Mouse (Mus musculus): ENCODE data around the gene Kcnq1. TPM values are rescaled to one million over a fixed set of nuclear protein-coding genes. Genes with fewer than 3 reads are reported as not detected.
A peak's percentile ranks its signal among the peaks of the same experiment; 100 is the strongest.

Gene Kcnq1
- polyA plus RNA-seq, 1 experiment from 2014 or later = 13.4 TPM

DNA sequence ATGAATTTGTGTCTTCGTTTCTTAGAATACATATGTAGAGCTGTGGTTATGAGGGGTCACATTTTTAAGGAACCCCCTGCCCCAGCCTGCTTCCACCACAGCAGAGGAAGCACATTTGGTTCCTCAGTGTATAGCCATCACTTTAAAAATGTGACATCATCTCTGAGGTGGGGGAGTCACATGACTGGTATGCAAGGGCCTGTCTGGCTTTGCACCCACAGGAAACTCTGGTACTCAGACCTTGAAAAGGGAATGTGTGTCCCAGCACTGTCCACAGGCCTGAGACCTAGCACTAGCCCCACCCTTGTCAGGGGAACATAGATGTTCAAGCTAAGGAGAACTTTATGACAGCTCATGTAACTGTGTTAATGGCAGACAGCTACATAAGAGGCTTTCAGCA, 243.7 kb downstream of the Kcnq1 start:
- TF ChIP-seq CTCF (IDR thresholded peaks at IDR 0.05; ENCODE audit: low read depth) = no peak
- 69% methylated on average over 1 of the region's 1 CpGs for WGBS
- DNase-seq (ENCODE audit: low spot score) (no peak), ATAC-seq (replicated peaks; ENCODE audit: low FRiP score, low read depth) (0 out of 2 replicates have a peak, but pooled peaks have one; percentile 25)
- Histone ChIP-seq H3K4me2 (ENCODE audit: low read length) (no peak overlapping the region), H3K36me3 (ENCODE audit: insufficient read depth, low read length) (no peaks in the 10 kb centered on the region), H3K27me3 (ENCODE audit: insufficient read depth, low read length) (no peaks in the 10 kb centered on the region), H3K4me1 (replicated peaks; ENCODE audit: insufficient read depth, low read length) (no peaks in the 10 kb centered on the region), H3K9ac (ENCODE audit: low read depth, low read length) (no peak overlapping the region), H3K9me3 (replicated peaks; ENCODE audit: low read length) (no peaks in the 10 kb centered on the region), H3K27ac (no peak overlapping the region), H3K4me3 (replicated peaks; ENCODE audit: low read depth, low read length) (no peak overlapping the region)

DNA sequence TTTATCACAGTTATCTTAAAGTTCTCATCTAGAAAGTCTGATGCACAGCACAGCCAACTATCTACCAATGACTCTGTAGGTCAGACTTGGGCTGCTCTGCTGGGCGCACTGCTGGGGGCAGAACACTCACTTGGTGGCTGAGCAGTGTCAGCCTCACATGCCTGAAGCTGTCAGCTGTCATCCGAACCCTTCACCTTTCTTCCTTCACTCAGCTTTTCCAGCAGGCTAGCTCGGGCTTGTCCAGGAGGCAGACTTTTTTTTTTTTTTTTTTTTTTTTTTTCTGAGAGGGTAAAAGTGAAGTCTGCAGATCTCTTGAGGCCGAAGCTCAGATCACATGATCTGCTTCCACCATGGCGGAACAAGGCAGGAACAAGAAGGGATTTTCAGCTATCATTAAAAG, 249.7 kb downstream of the Kcnq1 start:
- no peak overlapping the region for H3K4me3 ChIP-seq (replicated peaks; ENCODE audit: low read depth, low read length)
- no peaks in the 10 kb centered on the region for H3K9me3 ChIP-seq (replicated peaks; ENCODE audit: low read length)
- no peak for DNase-seq (ENCODE audit: low spot score)
- H3K27ac ChIP-seq = no peak overlapping the region
- H3K36me3 ChIP-seq (ENCODE audit: insufficient read depth, low read length) = no peaks in the 10 kb centered on the region
- no peak overlapping the region for H3K4me2 ChIP-seq (ENCODE audit: low read length)
- WGBS = 70% methylated on average over 5 of the region's 5 CpGs
- ATAC-seq (replicated peaks; ENCODE audit: low FRiP score, low read depth) = no peak
- H3K27me3 ChIP-seq (ENCODE audit: insufficient read depth, low read length) = no peaks in the 10 kb centered on the region
- no peaks in the 10 kb centered on the region for H3K4me1 ChIP-seq (replicated peaks; ENCODE audit: insufficient read depth, low read length)
- no peak for TF ChIP-seq CTCF (IDR thresholded peaks at IDR 0.05; ENCODE audit: low read depth)
- H3K9ac ChIP-seq (ENCODE audit: low read depth, low read length) = no peak overlapping the region

DNA sequence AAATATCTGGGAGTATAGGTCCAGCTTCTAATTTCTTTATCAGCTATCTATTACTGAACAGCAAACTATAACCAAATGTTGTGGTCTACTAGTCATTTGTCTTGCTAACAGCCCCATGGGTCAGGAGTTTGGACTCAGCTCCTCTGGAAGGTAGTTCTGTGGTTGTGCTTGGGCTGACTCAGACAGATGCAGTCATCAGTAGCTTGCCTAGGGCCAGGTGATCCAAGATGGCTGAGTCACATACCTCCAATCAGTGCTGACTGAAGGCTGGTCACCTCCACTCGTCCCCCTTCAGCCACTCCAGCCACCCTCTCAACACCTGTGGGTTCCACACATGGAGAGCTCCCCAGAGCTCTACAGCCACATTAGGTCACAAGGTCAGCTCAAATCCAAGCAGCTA, 250.9 kb downstream of the Kcnq1 start:
- ATAC-seq (replicated peaks; ENCODE audit: low FRiP score, low read depth) = no peak
- DNase-seq (ENCODE audit: low spot score) = no peak
- H3K36me3 ChIP-seq (ENCODE audit: insufficient read depth, low read length) = no peaks in the 10 kb centered on the region
- no peaks in the 10 kb centered on the region for H3K4me1 ChIP-seq (replicated peaks; ENCODE audit: insufficient read depth, low read length)
- no peak overlapping the region for H3K27ac ChIP-seq
- no peaks in the 10 kb centered on the region for H3K27me3 ChIP-seq (ENCODE audit: insufficient read depth, low read length)
- H3K4me2 ChIP-seq (ENCODE audit: low read length) = no peak overlapping the region
- no peak overlapping the region for H3K9ac ChIP-seq (ENCODE audit: low read depth, low read length)
- no peak overlapping the region for H3K4me3 ChIP-seq (replicated peaks; ENCODE audit: low read depth, low read length)
- TF ChIP-seq CTCF (IDR thresholded peaks at IDR 0.05; ENCODE audit: low read depth) = no peak
- 80% methylated on average over 1 of the region's 1 CpGs for WGBS
- no peaks in the 10 kb centered on the region for H3K9me3 ChIP-seq (replicated peaks; ENCODE audit: low read length)

DNA sequence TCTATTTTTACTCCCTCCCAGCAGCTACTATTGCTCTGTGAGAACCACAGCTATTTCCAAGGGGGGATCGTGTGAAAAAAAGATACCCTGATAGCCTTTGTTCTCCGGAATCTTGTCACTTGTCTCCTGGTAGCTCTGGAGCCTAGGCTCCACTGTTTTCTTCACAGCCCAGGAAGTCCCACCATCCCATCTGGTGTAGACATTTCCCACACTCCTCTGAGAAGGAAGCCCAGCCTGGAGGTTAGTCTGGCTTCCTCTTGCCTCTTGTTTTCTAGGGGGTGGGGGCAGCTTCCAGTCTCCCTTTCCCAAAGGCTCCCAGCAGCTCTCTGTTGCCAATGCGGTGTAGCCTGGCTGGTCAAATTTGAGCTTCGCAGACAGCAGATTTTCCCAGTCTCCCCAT, 251.7 kb downstream of the Kcnq1 start:
- DNase-seq (ENCODE audit: low spot score) (no peak), ATAC-seq (replicated peaks; ENCODE audit: low FRiP score, low read depth) (no peak)
- 66% methylated on average over 4 of the region's 4 CpGs for WGBS
- Histone ChIP-seq H3K27ac (no peak overlapping the region), H3K9ac (ENCODE audit: low read depth, low read length) (no peak overlapping the region), H3K9me3 (replicated peaks; ENCODE audit: low read length) (no peaks in the 10 kb centered on the region), H3K4me2 (ENCODE audit: low read length) (no peak overlapping the region), H3K36me3 (ENCODE audit: insufficient read depth, low read length) (no peaks in the 10 kb centered on the region), H3K4me3 (replicated peaks; ENCODE audit: low read depth, low read length) (no peak overlapping the region), H3K4me1 (replicated peaks; ENCODE audit: insufficient read depth, low read length) (no peaks in the 10 kb centered on the region), H3K27me3 (ENCODE audit: insufficient read depth, low read length) (no peaks in the 10 kb centered on the region)
- TF ChIP-seq CTCF (IDR thresholded peaks at IDR 0.05; ENCODE audit: low read depth) = no peak

DNA sequence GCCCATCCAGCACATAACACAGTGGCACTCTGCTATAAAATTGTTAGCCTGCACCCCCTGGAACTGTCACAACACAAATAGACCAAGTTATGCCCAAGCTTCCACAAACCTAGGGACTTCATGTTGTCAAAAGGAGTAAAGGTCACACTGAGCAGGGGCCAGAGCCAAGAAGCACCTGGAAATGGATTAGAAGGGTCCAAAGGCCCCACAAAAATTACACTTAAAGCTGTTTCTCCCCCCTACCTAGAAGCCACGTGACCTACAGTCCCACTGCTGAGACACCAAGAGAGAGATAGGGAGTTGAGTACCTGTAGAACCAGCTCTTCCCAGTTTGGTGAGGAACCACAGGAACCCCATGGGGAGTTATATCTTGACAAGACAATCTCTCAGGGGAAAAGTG, 253.6 kb downstream of the Kcnq1 start:
- H3K9me3 ChIP-seq (replicated peaks; ENCODE audit: low read length) = no peaks in the 10 kb centered on the region
- H3K36me3 ChIP-seq (ENCODE audit: insufficient read depth, low read length) = no peaks in the 10 kb centered on the region
- DNase-seq (ENCODE audit: low spot score) (no peak), ATAC-seq (replicated peaks; ENCODE audit: low FRiP score, low read depth) (no peak)
- H3K4me1 ChIP-seq (replicated peaks; ENCODE audit: insufficient read depth, low read length) = no peaks in the 10 kb centered on the region; the same call in 1 of the 2 replicates
- no peaks in the 10 kb centered on the region for H3K27me3 ChIP-seq (ENCODE audit: insufficient read depth, low read length)
- WGBS = 61% methylated on average over 1 of the region's 1 CpGs
- no peak overlapping the region for H3K27ac ChIP-seq
- no peak overlapping the region for H3K4me3 ChIP-seq (replicated peaks; ENCODE audit: low read depth, low read length)
- no peak overlapping the region for H3K4me2 ChIP-seq (ENCODE audit: low read length)
- no peak for TF ChIP-seq CTCF (IDR thresholded peaks at IDR 0.05; ENCODE audit: low read depth)
- no peak overlapping the region for H3K9ac ChIP-seq (ENCODE audit: low read depth, low read length)

DNA sequence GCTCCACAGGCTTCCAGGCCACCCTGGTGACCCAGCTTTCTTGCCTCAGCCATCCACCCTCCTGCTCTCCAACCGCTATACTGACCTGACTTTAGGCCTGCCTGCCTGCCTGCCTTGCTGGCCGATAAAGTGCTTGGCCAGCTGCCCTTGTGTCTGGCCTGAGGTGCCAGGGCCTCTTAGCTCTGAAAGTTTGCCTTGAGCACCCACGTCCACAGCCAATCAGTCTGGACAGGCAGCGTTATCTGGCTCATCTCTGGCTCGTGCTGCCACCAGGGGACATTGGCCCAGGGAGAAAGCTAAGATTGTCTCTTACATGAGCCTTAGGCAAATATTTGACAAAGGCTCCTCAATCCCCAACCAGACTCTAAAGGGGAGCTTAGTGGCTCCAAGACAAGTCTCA, 254.6 kb downstream of the Kcnq1 start:
- no peak for DNase-seq (ENCODE audit: low spot score)

More for the DNA sequence above, 254.6 kb downstream of the Kcnq1 start:
- no peak overlapping the region for H3K4me3 ChIP-seq (replicated peaks; ENCODE audit: low read depth, low read length)
- H3K27ac ChIP-seq = no peak overlapping the region
- H3K36me3 ChIP-seq (ENCODE audit: insufficient read depth, low read length) = no peaks in the 10 kb centered on the region
- H3K4me1 ChIP-seq (replicated peaks; ENCODE audit: insufficient read depth, low read length) = no peaks in the 10 kb centered on the region; the same call in 1 of the 2 replicates
- 72% methylated on average over 5 of the region's 5 CpGs for WGBS
- H3K4me2 ChIP-seq (ENCODE audit: low read length) = no peak overlapping the region
- no peaks in the 10 kb centered on the region for H3K27me3 ChIP-seq (ENCODE audit: insufficient read depth, low read length)
- TF ChIP-seq CTCF (IDR thresholded peaks at IDR 0.05; ENCODE audit: low read depth) = no peak
- H3K9me3 ChIP-seq (replicated peaks; ENCODE audit: low read length) = no peaks in the 10 kb centered on the region
- no peak for ATAC-seq (replicated peaks; ENCODE audit: low FRiP score, low read depth)
- no peak overlapping the region for H3K9ac ChIP-seq (ENCODE audit: low read depth, low read length)
